Mouse (Mus musculus): ENCODE measurements around the gene Pkig. TPM values are rescaled to one million over a fixed set of nuclear protein-coding genes. Genes with fewer than 3 reads are reported as not detected.
"Not testable (repeated sequence)": the region's sequence is repeated elsewhere in the genome, so short reads cannot be mapped to it uniquely, and the experiment has no call there.

Gene Pkig
- total RNA-seq, 2 experiments from 2014 or later, result 45.0 to 46.0 TPM

DNA sequence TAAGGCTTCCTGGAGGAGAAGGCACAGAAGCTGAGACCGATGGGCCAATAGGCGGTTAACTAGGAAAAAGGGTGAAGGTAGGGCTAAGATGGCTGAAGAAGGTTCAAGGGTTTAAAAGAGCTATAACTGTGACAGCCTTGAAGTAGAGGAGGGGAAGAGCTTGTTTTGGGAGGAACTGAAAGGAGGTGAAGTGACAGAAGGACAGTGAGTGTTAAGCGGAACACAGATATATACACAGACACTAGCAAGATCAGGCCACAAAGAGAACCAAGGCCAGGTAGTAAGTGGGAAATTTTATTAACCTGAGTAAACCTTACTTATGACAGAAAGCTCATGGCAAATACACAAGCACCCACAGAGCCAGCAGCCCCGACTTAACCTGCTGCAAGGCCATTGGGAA lies 18.1 kb downstream of the Pkig start:
- no peak for DNase-seq

DNA sequence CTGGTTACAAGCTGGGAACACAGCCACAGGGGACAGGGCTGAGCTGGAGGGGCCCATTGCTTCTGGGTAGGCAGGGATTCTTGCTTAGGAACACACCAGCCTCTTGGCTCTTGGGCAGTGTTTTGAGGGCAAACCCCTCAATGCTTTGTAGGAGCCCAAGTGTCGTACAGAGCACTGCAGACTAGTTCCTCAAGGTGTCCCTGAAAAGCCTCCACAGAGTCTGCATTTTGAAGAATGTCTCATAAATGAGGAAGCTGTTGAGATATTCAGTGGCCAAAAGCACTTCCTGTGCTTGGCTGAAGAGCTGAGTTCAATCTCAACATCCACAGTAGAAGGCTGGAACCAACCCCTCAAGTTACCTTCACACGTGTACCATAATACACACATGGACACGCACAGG lies 18.6 kb downstream of the Pkig start:
- no peak for DNase-seq

GRCm38 (mm10) chr2:163682344-163682743 lies 24.2 kb downstream of the Pkig start:
- DNase-seq, result no peak

GRCm38 (mm10) chr2:163685287-163685686 lies 27.1 kb downstream of the Pkig start:
- DNase-seq, result no peak

- DNase-seq, result peak in 1 of 2 experiments; percentile 47
These were observed 27.6 kb downstream of the Pkig start for GRCm38 (mm10) chr2:163685761-163686200.

GRCm38 (mm10) chr2:163686233-163686632 lies 28.0 kb downstream of the Pkig start:
- no peak for DNase-seq

DNA sequence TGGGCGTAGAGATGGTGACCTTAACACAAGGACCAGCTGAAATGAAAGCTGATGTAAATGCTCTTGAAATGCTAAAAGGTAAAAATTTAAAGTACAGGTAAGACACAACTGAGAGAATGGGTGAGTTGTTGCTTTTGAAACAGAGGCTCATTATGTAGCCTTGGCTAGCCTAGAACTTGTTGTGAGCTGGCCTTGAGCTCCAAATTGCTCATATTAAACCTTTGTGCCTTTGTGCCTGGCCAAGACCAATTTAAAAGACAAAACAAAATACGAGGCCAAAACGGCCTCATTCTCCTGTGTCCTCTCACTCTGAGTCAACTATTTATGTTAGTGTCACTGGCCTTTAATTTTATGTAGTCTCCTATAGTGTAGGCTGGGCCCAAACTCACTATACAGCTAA lies 28.7 kb downstream of the Pkig start:
- no peak for DNase-seq

- DNase-seq, result not testable (repeated sequence)
These were observed 30.2 kb downstream of the Pkig start for GRCm38 (mm10) chr2:163688377-163688776.

GRCm38 (mm10) chr2:163689771-163690170 lies 31.6 kb downstream of the Pkig start:
- DNase-seq, result no peak

DNA sequence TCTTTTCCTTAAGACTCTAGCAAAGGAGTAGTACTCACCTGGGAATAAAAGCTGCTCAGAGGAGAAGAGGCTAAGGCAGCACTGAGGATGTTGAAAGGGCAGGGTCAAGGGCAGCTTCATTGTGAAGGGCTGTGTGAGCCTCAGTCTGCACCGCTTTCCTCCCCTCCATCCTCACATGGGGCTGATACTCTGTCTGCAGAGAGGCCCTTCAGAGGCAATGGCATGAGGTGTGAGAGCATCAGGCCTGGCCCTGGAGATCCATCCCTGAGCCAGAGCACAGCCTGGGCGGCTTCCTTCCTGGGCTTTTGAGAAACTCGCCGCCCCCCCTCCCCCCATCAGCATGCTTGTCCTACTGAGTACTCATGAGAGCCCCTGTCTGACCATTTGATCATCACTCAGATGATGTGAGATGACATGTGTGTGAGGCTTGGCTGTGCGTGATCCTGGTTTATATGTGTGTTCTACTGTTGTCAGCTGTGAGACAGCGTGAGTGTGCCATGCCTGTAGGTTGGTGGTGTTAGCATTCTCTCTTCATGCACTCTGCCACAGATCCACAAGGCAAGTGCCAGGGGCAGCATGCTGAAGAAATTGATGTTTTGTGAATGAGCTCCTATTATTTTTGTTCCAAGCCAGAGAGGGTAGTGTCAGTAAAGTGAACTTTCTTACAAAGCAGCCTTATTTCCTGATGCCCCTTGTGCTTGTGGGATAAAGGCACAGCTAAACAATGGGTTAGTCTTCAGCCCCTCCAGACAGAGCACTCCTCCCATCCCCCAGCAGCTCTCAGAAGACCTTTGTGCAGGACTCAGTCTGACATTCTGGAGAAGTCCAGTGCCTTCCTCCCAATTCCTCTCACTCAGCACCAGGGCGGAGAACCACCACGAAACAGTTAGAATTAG lies 32.5 kb downstream of the Pkig start:
- DNase-seq, result no peak

- DNase-seq, result no peak
These were observed 33.8 kb downstream of the Pkig start for GRCm38 (mm10) chr2:163691846-163692605.

DNA sequence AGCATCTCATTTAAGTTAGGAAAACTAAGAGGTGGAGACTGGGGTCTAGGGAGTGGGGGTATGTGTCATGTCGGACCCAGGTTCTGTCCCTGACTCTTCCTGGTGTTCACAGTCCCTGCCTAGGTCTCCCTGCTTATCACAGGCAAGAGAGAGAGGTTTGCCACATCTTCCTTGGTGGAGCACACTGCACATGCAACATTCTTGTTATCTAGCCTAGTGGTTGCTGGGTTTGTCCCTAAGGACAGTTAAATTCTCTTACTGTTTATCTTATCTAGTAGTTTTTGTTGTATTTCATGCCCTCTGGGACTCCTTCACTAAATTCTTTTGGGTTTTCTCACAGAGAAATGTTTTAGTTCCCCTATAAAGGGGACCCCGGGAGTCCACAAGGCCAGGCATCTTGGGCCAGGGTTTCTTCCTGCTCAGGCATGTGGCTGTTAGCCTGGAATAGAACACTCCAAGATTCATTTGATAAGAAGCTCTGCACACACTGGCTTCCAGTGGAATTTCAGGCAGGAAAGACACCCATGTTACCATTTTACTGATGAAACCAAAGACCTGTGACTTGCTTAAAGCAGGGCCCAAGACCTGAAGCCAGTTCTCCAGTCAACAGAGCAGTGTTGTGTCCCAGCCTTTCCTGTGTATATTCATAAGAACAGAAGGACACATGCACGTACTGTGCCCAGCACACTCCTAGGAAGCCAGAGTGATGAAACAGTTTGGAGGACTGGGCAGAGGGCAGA lies 34.9 kb downstream of the Pkig start:
- no peak for DNase-seq

GRCm38 (mm10) chr2:163693716-163694314 lies 35.6 kb downstream of the Pkig start:
- no peak for DNase-seq

DNA sequence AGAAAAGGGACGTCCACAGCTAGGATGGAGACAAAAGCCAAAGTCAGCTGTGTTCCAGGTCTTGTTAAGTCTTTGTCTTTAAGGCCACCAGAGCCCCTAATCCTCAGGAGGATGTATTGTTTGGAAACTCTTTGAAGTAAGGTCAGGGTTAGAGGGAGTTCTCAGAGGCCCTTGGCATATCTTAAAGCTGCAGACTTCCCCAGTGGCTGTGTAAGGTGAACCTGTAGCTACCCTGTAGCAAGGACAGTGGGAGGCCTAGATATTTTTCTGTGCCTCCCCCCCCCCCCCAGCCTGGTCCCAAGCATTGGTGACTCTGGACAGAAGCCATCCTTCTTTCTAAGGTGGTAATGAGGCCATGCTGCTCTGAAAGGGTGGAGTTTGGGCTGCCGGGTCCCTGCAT lies 38.6 kb downstream of the Pkig start:
- no peak for DNase-seq

DNA sequence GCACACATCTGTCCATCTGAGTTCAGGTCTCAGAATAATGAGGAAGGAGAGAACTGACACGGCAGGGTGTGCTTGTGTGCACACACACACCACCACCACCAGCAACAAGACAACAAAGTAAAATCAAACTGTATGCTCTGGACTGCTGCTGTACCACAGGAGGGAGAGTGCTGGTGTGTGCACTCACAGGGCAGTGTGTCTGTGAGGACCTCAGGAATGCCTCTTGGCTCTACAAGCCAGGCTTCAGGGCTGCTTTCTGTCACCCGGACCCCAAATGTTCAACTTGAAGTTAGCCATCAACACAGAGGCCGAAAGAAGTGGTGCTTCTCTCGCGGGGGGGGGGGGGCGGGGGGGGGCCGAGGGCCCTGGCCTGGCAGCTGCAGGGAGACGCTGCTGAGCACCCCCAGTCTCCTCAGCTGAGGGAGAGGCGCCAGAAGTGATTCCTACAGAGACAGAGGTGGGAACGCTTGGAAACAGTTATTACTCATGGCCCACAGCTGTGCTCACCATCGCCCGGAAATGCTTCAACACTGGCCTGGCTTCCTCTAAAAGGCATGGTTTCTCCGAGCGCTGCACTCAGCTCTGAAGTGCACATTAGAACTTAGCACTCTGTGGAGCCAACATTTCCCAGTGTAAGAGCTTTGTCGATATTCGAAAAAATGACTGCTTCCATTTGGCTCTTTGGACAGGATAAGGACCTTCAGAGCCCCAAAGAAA lies 39.7 kb downstream of the Pkig start:
- DNase-seq, result no peak

DNA sequence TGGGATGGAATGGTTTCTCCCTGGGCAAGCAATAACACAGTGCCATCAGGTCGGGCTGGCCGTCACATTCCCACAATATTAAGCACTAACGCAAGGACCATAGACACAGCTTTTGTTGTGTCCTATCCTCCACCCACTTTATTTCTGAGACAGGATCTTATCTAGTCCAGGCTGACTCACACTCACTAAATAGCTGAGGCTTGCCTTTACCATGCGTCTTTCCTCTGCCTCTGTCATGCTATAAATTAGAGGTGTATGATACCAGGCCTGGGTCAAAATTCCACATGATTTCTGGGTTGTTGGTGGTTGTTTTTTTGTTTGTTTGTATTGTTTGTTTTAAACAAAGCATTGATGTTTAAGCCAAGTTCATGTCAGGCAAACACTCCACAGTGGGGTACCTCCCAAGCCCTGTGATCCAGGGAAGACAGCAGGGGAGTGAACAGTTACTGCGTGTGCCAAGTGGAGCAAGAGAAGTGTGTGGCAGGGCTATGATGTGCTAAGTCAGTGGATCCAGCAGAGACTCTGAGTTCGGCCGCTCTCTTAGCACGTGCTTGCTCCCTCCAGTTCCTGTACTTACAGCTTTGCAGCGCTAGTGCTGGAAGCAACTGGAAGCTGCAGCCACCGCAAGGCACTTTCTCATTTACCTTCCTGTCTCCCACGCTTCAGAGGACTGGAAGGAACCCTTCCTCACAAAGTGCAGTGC lies 41.0 kb downstream of the Pkig start:
- no peak for DNase-seq

DNA sequence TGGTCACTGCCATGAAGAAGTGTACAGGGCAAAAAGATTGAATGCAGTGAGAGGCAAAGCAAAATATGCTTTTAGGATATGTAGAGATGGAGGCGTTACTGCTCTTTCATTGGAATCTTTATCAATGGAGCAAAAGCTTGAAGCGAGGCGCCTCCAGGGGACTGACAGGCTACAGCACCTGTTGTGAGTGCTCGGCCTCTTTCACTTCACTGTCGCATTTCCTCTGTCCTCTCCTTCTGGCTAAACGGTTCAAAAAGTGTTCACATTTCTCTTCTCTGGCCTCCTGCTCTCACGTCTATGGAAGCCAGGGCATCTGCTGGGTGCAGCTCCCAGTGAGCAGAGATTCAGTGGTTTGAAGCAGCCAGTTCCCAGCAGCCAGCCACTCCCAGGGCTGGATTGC lies 44.2 kb downstream of the Pkig start:
- no peak for DNase-seq

GRCm38 (mm10) chr2:163702921-163703320 lies 44.7 kb downstream of the Pkig start:
- no peak for DNase-seq

DNA sequence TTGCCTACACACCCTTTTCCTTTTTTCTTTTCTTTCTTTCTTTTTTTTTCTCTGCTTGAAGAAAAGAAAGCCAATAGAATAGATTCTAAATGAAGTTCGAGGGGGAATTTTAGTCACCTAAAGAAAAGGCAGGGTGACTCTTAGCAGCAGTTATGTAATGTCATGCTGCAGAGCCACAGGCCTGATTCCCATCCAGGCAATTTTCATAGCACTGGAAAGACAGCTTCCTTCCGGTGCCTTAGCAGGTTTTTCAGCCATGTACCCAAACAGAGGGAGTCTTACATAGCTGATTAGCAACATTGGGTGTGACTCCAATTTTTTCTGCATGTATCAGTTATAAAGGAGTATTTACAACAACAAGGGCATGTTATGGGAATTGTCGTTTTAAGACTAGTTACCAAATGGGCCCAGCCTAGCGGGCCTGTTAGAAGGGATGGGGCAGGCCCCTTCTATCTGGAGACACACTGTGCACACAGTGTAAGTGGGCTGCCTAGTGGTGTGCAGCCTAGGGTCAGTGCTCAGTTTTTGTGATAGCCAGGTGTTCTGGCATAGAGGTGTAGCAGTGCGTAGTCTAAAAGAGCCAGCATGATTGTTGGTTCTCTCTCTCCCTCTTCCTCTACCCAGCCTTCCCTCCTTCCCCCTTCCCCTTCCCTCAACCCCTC lies 45.5 kb downstream of the Pkig start:
- DNase-seq, result no peak

- no peak for DNase-seq
These were observed 50.1 kb downstream of the Pkig start for GRCm38 (mm10) chr2:163708321-163708720.
